Mouse (Mus musculus) midbrain, embryonic 15.5 days (tissue): ENCODE data around the gene Aadac. TPM values are rescaled to one million over a fixed set of nuclear protein-coding genes. Genes with fewer than 3 reads are reported as not detected.

ENCODE experiments used
- ATAC-seq: fragments of 200-750 bp; cut with Nextera tagmentation; replicated peaks from 2 replicates; pipeline ENCODE4 v1.8.0; 2017; ENCODE audit warnings: moderate TSS enrichment
- H3K27ac ChIP-seq: fragments of 300-500 bp; sonication (generic); 2 replicates; pipeline ENCODE4 v1.5.1; 2015; ENCODE audit warnings: mild to moderate bottlenecking, inconsistent platforms
- H3K27me3 ChIP-seq: fragments of 300-500 bp; sonication (generic); replicated peaks from 2 replicates; pipeline ENCODE4 v1.6.1; 2015; ENCODE audit warnings: inconsistent platforms
- H3K36me3 ChIP-seq: fragments of 300-500 bp; sonication (generic); replicated peaks from 2 replicates; pipeline ENCODE4 v1.6.1; 2015; ENCODE audit warnings: inconsistent platforms
- H3K4me1 ChIP-seq: fragments of 300-500 bp; sonication (generic); 2 replicates; pipeline ENCODE4 v1.6.1; 2015; ENCODE audit warnings: inconsistent platforms
- H3K4me2 ChIP-seq: fragments of 300-500 bp; sonication (generic); 2 replicates; pipeline ENCODE4 v1.6.1; 2015; ENCODE audit warnings: inconsistent platforms, mild to moderate bottlenecking, moderate library complexity
- H3K4me3 ChIP-seq: fragments of 300-500 bp; sonication (generic); 2 replicates; pipeline ENCODE4 v1.5.1; 2015; ENCODE audit warnings: mild to moderate bottlenecking, inconsistent platforms
- H3K9ac ChIP-seq: fragments of 300-500 bp; sonication (generic); 2 replicates; pipeline ENCODE4 v1.6.1; 2015; ENCODE audit warnings: mild to moderate bottlenecking, inconsistent platforms
- H3K9me3 ChIP-seq: fragments of 300-500 bp; sonication (generic); 2 replicates; pipeline ENCODE4 v1.6.1; 2016; ENCODE audit warnings: inconsistent platforms
- WGBS: fragments of 180-500 bp; shearing (Covaris S2); methylation state at CpG from one replicate; pipeline ENCODE4 v1.1.7; 2015; ENCODE audit warnings: mixed read lengths; 5-methylcytosine and 5-hydroxymethylcytosine counted together
- polyA plus RNA-seq: library from polyadenylated mRNA; unstranded; fragments of >200 nt; fragmentation: Nextera tagmentation; extraction: Ambion mirVana; gene quantifications from 2 replicates; pipeline ENCODE4 v1.2.1, GENCODE M21; 2015

The Aadac gene
- polyA plus RNA-seq = 0.26 TPM in 1 of 2 replicates, not detected in the other

DNA sequence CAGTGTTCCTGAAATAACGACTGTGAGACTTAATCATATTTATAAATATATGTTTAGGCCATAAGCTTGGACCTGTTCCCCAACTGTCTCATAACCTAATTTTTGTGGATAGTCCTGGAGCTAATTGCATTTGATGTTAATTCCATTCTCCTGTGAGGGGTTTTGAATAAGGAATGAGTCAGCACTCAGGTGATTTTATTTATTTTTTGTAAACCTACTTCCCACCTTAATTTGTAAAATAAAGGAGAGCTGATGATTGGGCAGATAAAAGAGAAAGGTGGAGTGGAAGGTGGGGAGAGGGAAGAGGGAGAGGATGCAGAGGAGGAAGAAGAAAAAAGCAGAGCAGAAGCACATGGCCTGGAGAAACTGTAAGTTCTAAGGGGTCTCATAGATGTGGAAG, at the start of gene Aadac:
Gene Aadac, plus strand, starts transcription at position 301 of the 400 bp plus-strand sequence.
- H3K27ac ChIP-seq = no peak within 1 kb of the TSS
- ATAC-seq = no peak
- no peaks in the 10 kb centered on the region for H3K27me3 ChIP-seq
- WGBS = 79% methylated on average over 1 of the region's 1 CpGs
- no peaks in the 10 kb centered on the region for H3K36me3 ChIP-seq
- H3K9me3 ChIP-seq = no peaks in the 10 kb centered on the region
- H3K4me1 ChIP-seq = no peaks in the 10 kb centered on the region
- no peak within 1 kb of the TSS for H3K4me3 ChIP-seq
- no peak within 1 kb of the TSS for H3K4me2 ChIP-seq
- H3K9ac ChIP-seq = no peak within 1 kb of the TSS

DNA sequence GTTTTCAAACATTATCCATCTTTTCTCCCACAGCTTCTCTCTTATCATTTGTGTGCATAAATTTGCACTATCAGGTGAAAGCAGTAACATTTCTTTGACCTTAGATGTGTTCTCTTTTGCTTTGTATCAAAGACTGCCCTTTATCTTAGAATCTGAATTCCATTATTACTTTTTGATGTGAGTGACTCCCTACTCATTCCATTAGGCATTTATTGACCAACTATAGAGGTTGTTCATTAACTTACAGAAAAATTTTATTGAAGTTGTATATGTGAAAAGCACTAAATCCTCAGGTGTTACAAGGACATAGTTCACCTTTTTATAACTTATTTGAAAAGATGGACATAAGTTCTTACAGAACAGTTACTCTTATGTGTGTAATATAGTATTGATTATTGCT, 21.9 kb upstream of the Aadac start:
- Histone ChIP-seq H3K27me3 (no peaks in the 10 kb centered on the region), H3K4me2 (no peak overlapping the region), H3K9me3 (no peaks in the 10 kb centered on the region), H3K36me3 (no peaks in the 10 kb centered on the region), H3K4me3 (no peak overlapping the region), H3K27ac (no peak overlapping the region), H3K9ac (no peak overlapping the region), H3K4me1 (no peaks in the 10 kb centered on the region)
- no peak for ATAC-seq

DNA sequence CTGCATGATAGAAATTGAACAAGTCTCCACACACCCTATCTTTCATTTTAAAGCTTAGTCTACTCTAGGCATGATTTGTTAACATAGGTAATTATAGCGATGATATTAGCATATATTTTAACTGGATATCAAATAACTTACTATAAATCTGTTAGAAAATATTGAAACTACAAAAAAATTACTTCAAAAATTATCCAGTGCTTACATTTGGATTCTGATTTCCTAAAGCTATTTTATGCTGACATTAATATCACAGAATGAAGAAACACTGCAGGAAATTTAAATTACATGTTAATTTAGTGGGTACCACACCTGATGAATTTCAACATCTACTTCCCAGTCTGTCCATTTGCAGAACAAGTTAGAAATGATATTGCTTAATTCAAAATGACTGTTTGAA, 19.1 kb upstream of the Aadac start, which contains the start of gene Aadacl2:
Gene Aadacl2, plus strand, starts transcription at position 301 of the 400 bp plus-strand sequence.
- no peaks in the 10 kb centered on the region for H3K4me1 ChIP-seq
- H3K4me3 ChIP-seq = no peak within 1 kb of the TSS
- H3K4me2 ChIP-seq = no peak within 1 kb of the TSS
- ATAC-seq = no peak
- H3K36me3 ChIP-seq = no peaks in the 10 kb centered on the region
- no peak within 1 kb of the TSS for H3K9ac ChIP-seq
- 91% methylated on average over 1 of the region's 1 CpGs for WGBS
- no peaks in the 10 kb centered on the region for H3K9me3 ChIP-seq
- H3K27ac ChIP-seq = no peak within 1 kb of the TSS
- H3K27me3 ChIP-seq = no peaks in the 10 kb centered on the region

DNA sequence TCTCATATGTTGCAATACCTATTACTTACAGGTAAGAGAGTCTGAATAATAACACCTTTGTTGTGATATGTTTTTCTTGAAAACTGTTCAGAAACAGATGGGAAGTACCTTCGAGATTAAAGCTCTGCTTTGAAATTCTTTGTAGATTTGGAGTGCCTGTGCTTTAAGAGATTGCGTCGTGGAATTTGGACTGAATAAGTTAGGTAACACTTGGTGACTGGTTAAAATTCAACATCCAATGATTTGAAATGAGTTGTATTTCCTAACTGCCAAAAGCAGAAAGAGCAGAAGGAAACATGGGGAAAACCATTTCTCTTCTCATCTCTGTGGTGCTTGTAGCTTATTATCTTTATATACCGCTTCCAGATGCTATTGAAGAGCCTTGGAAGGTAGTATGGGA, 6.0 kb downstream of the Aadac start:
- Histone ChIP-seq H3K9me3 (no peaks in the 10 kb centered on the region), H3K36me3 (no peaks in the 10 kb centered on the region), H3K4me1 (no peaks in the 10 kb centered on the region), H3K9ac (no peak overlapping the region), H3K4me3 (no peak overlapping the region), H3K4me2 (no peak overlapping the region), H3K27ac (no peak overlapping the region), H3K27me3 (no peaks in the 10 kb centered on the region)
- WGBS = 87% methylated on average over 4 of the region's 4 CpGs
- ATAC-seq = no peak

DNA sequence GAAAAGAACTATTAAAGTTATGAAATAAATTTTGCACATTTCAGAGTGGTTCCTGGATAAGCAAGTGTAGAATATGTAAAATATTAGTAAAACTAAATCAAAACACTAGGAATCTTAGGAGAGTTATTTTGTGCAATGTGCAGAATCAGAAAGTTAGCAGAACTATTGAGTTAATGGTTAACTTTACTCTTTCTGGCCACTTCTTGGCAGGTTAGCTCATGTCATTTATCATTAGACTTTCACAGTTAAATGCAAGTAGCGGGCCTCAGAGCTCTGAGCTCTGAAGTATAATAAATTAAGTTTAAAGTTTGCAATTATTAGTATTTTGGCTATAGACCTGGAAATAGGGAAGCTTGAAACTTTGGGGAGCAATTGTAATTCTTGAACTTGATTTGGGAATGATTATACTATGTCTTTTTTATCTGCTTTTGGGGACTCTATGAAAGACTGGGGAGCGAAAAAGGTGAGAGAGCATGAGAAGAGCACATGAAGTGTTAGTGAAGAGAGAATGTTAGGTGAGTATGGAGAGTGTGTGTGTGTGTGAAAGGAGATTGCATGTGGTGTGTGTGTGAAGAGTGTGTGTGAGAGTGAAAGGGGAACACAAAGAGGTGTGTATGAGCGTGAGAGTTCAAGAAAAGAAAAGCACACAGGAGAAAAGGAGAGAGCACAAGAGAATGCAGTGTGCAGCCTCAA, 20.9 kb downstream of the Aadac start:
- H3K36me3 ChIP-seq = no peaks in the 10 kb centered on the region
- no peak overlapping the region for H3K4me3 ChIP-seq
- no peak overlapping the region for H3K9ac ChIP-seq
- 88% methylated on average over 3 of the region's 3 CpGs for WGBS
- no peaks in the 10 kb centered on the region for H3K4me1 ChIP-seq
- no peak overlapping the region for H3K27ac ChIP-seq
- H3K27me3 ChIP-seq = no peaks in the 10 kb centered on the region
- H3K4me2 ChIP-seq = no peak overlapping the region
- ATAC-seq = no peak
- H3K9me3 ChIP-seq = no peaks in the 10 kb centered on the region

DNA sequence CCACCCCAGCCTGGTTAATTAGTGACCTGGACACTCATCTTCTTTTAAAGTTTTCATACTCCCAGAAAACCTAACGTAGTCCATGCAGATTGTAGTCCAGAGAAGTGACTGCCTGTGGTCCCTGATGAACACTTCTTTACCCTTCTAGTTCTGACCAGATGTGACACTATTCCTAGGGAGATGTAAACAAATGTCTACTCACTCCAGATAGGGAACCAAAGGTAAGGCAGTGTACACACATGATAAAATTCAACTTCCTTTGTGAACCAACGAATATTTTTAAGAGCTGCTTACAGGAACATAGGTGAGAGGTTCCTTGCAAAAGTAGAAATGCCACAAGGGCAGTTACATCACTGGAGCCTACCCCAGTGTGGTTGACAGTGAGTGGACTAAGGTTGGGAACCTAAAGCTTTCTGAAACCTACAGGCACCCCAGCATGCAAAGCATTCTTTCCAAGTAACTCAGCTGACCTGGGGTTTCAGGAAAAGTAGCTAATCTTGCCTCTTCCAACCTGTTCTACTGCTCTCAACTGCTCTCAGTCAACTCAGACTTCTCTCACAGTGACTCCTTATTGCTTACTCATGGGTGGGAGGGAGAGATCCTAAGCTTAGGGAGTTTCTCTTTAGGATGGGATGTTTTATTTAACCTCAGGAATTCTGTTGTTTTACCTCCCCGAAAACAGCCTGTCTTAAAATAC, 27.9 kb downstream of the Aadac start:
- H3K36me3 ChIP-seq = no peaks in the 10 kb centered on the region
- no peaks in the 10 kb centered on the region for H3K4me1 ChIP-seq
- 87% methylated on average over 3 of the region's 3 CpGs for WGBS
- H3K9me3 ChIP-seq = no peaks in the 10 kb centered on the region
- H3K4me2 ChIP-seq = no peak overlapping the region
- ATAC-seq = no peak
- no peak overlapping the region for H3K9ac ChIP-seq
- no peak overlapping the region for H3K4me3 ChIP-seq
- no peaks in the 10 kb centered on the region for H3K27me3 ChIP-seq
- no peak overlapping the region for H3K27ac ChIP-seq

DNA sequence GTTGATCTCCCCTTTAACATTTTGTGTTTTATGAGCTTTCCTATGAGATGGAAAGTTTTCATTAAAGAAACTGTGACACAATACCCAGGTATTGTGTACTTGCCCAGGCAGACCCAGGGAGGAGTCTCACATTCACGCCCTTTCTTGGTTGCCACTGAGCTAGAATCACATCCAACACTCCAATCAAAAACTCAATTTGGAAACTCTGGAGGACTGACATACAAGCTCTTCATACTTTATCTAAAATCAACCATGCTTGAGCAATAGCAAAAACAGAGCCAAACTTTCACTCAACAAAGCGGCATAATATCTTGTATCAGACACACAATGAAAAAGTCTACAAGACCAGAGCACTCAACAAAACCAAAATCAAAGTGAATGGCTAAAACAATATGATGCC, 28.4 kb downstream of the Aadac start:
- Histone ChIP-seq H3K4me3 (no peak overlapping the region), H3K9ac (no peak overlapping the region), H3K27me3 (no peaks in the 10 kb centered on the region), H3K36me3 (no peaks in the 10 kb centered on the region), H3K27ac (no peak overlapping the region), H3K4me2 (no peak overlapping the region), H3K9me3 (no peaks in the 10 kb centered on the region), H3K4me1 (no peaks in the 10 kb centered on the region)
- ATAC-seq = no peak
- 95% methylated on average over 2 of the region's 2 CpGs for WGBS

DNA sequence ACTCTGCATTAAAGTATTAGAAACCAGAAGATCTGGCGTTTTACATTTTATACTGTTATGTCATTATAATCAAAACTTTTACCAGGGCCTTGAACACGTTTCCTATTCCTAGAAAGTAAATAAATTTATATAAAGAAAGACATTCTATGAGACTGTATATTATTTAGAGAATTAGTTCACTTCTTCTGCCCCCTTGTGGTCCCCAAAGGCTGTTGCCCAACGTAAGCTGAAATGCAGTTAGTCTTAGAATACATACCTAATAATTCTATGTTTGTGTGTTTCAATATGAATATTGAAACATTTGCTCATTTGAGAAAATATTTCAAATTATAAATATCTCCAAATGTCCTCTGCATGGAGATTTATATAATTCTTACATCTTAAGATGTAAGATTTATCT, 30.9 kb downstream of the Aadac start:
- no peaks in the 10 kb centered on the region for H3K27me3 ChIP-seq
- 28% methylated on average over 3 of the region's 3 CpGs for WGBS

DNA sequence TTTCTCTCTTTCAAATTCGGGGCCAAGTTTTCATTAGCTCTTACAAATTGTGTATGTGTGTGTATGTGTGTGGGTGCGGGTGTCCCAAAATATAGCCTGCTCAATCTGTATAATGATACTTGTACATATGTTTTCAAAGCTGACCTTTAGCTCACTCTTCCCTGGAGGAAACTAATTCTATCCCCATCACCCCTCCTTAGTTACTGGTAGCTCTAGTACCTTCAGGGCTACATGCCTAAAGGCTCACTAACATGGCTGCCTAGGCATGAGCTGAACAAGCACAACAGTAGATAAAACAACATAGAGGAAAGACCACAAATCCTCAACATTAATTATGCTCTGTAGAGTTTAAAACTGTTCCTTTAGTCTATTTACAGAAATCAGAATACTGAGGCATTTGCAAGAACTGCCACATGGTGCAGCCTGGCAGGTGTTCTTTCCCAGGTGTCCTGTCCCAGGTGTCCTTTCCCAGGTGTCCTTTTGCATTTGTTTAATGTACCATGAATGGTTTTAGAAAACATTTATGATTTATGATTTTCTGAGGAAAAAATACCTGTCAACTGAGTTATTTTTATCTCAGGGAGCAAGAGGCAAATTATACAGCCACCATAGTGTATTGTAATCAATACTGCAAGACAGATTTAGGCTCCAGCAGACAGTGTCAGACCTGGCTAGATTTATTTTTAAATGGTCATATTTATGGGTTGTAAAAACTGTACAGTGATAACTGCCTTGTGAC, 31.7 kb downstream of the Aadac start:
- Histone ChIP-seq H3K4me1 (no peaks in the 10 kb centered on the region), H3K36me3 (no peaks in the 10 kb centered on the region), H3K9me3 (no peaks in the 10 kb centered on the region), H3K4me2 (no peak overlapping the region), H3K27me3 (no peaks in the 10 kb centered on the region), H3K9ac (no peak overlapping the region), H3K27ac (no peak overlapping the region), H3K4me3 (no peak overlapping the region)
- ATAC-seq = no peak
- WGBS = 84% methylated on average over 2 of the region's 2 CpGs

More for the DNA sequence above, 30.9 kb downstream of the Aadac start:
- no peaks in the 10 kb centered on the region for H3K4me1 ChIP-seq
- no peak for ATAC-seq
- no peaks in the 10 kb centered on the region for H3K9me3 ChIP-seq
- no peaks in the 10 kb centered on the region for H3K36me3 ChIP-seq
- H3K27ac ChIP-seq = no peak overlapping the region
- no peak overlapping the region for H3K4me3 ChIP-seq
- H3K9ac ChIP-seq = no peak overlapping the region
- no peak overlapping the region for H3K4me2 ChIP-seq

DNA sequence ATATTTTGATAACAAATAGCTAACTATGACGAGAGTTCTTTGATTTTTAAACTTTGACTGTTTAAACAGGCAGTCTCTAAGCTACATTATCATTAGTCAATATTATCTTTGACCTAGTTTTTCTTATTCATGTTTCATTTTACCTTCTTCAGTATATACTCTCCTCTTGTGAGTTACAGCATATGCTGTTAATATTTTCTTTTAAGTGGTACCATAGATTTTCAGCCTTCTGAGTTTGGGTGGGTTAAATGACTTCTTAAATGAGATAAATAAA, 32.2 kb downstream of the Aadac start:
- 79% methylated on average over 1 of the region's 1 CpGs for WGBS
- no peak for ATAC-seq

DNA sequence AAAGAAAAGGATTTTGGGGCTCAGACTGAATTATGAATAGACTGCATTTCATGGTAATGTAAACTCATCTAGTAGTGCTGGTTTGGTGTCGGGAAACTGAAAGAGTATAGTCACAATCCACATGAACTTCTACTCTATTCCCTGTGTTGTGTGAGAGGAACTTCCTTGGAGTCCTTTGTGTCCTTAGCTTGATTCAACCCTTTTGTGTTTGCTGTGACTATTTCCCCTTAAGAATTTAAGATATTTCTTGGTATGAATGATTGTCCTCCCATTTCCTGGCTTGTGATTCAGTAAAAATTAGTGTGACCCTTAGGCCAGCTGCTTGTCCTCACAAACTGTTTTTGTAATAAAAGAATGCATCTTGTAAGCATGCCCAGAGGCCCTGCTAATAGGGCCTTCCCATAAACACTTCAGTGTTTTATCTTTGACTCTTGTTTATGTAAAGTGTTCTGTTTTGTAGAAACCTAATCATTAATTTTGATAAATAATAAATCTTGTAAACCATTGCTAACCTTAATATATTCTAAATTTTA, 53.4 kb downstream of the Aadac start:
- no peaks in the 10 kb centered on the region for H3K36me3 ChIP-seq
- H3K9ac ChIP-seq = no peak overlapping the region
- peaks cover 3% of the 10 kb centered on the region for H3K4me1 ChIP-seq
- no peak overlapping the region for H3K4me3 ChIP-seq
- H3K9me3 ChIP-seq = no peaks in the 10 kb centered on the region
- no peak for ATAC-seq
- H3K27me3 ChIP-seq = no peaks in the 10 kb centered on the region
- H3K4me2 ChIP-seq = no peak overlapping the region
- WGBS = 67% methylated on average over 1 of the region's 1 CpGs
- no peak overlapping the region for H3K27ac ChIP-seq

More for the DNA sequence above, 32.2 kb downstream of the Aadac start:
- no peaks in the 10 kb centered on the region for H3K27me3 ChIP-seq
- no peaks in the 10 kb centered on the region for H3K4me1 ChIP-seq
- H3K9me3 ChIP-seq = no peaks in the 10 kb centered on the region
- H3K9ac ChIP-seq = no peak overlapping the region
- H3K4me3 ChIP-seq = no peak overlapping the region
- H3K4me2 ChIP-seq = no peak overlapping the region
- no peak overlapping the region for H3K27ac ChIP-seq
- no peaks in the 10 kb centered on the region for H3K36me3 ChIP-seq

DNA sequence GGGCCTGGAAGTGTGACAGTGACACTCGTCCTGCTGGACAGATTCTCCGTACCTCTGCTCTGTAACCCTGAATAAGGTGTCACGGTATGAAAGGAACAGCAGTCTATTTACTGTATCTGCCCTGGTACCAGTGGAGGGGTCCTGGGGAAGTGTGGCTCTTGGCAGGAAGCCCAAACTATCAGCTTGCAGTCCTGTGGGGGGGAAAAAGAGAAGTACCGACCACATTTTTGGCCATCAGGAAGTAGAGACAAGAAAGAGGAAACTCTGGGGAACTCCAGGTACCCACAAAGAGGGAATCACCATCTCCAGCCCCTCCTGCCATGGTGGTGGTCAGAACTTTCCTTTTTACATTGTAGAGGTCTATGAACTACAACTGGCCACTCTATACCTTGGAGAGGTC, 55.1 kb downstream of the Aadac start:
- H3K27me3 ChIP-seq = no peaks in the 10 kb centered on the region
- H3K9me3 ChIP-seq = no peaks in the 10 kb centered on the region
- peaks cover 3% of the 10 kb centered on the region for H3K4me1 ChIP-seq
- H3K27ac ChIP-seq = no peak overlapping the region
- no peaks in the 10 kb centered on the region for H3K36me3 ChIP-seq
- no peak overlapping the region for H3K9ac ChIP-seq
- WGBS = 48% methylated on average over 4 of the region's 4 CpGs
- H3K4me2 ChIP-seq = no peak overlapping the region
- ATAC-seq = no peak
- no peak overlapping the region for H3K4me3 ChIP-seq
